Mouse (Mus musculus) heart, adult 2 months (tissue): ENCODE results near the gene Bahd1.
A peak's percentile ranks its signal among the peaks of the same experiment; 100 is the strongest.

ENCODE experiments used
- CTCF ChIP-seq: fragments of 200-600 bp; IDR thresholded peaks from 2 replicates; pipeline ENCODE4 v1.8.1; 2022; ENCODE audit warnings: antibody characterized with exemption, mild to moderate bottlenecking, moderate library complexity
- EP300 ChIP-seq: fragments of 200-500 bp; IDR thresholded peaks from 2 replicates; pipeline ENCODE4 v1.6.1; 2011; ENCODE audit warnings: low read depth, low read length, control low read depth; ENCODE audit not compliant: insufficient read depth
- POLR2A ChIP-seq: fragments of 200-500 bp; IDR thresholded peaks from 2 replicates; pipeline ENCODE4 v1.6.1; 2011; ENCODE audit warnings: mild to moderate bottlenecking, low read depth, low read length, control low read depth; ENCODE audit not compliant: insufficient read depth

- TF ChIP-seq CTCF (no peak), POLR2A (no peak), EP300 (peak; percentile 73)
These were observed 17.1 kb upstream of the Bahd1 start for GRCm38 (mm10) chr2:118882840-118883679.
